Mouse (Mus musculus) splenic B cell, adult 2 months (primary cell): Measurements from ENCODE around the gene Kri1.

Experiments
- DNase-seq: peaks from one replicate; pipeline ENCODE4 v3.0.0-alpha.2; 2011; ENCODE audit warnings: low read depth, low spot score
- H3K27me3 ChIP-seq: 2 replicates; pipeline ENCODE4 v1.6.1; 2012; ENCODE audit warnings: mild to moderate bottlenecking, low read length, moderate library complexity, mixed read lengths; ENCODE audit not compliant: control insufficient read depth, poor library complexity, insufficient read depth, severe bottlenecking
- H3K36me3 ChIP-seq: 2 replicates; pipeline ENCODE4 v1.6.1; 2012; ENCODE audit warnings: mild to moderate bottlenecking, low read length, moderate library complexity, mixed read lengths; ENCODE audit not compliant: control insufficient read depth, poor library complexity, insufficient read depth, severe bottlenecking

Kri1 gene

DNA sequence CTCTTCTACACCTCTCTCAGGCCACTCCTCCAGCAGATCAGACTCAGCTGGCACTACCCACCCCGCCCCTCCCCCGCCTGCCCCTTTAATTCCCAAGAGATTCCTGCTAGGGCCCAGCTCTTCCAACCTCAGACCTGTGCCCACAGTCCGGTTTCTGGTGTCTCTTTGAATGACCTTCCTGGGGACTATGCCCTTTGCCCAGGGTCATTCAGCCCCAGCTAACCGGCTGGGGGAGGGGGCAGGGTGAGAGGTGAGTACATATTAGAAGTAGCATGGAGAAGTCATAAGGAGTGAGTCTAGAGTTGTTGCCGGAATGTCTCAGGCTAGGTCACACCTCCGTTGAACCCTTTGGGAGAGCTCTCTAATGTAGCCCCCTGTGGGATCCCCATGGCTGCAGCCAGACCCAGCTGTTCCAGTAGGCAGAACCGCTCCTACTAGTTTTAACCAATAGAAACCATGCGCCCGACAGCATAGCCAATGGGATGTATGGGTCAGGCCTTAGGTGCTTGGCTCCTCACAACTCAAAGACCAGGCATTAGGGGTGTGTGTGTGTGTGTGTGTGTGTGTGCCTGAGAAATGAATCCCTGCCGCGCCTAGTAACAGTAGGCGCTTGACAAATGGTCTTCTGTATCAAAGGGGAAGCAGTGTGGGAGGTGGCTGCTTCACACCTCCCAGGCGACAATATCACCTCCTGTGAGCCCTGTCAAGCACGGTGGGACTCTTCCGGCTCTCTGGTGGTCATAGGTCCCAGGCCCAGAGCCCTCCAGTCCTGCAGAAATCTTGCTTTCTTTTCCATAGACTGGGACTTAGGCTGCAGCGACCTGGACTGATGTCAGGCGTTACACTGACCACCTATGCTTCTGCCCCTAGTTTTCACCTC, 37.9 kb downstream of the Kri1 start:
- H3K27me3 ChIP-seq, result no peaks in the 10 kb centered on the region
- H3K36me3 ChIP-seq, result no peaks in the 10 kb centered on the region
- no peak for DNase-seq

DNA sequence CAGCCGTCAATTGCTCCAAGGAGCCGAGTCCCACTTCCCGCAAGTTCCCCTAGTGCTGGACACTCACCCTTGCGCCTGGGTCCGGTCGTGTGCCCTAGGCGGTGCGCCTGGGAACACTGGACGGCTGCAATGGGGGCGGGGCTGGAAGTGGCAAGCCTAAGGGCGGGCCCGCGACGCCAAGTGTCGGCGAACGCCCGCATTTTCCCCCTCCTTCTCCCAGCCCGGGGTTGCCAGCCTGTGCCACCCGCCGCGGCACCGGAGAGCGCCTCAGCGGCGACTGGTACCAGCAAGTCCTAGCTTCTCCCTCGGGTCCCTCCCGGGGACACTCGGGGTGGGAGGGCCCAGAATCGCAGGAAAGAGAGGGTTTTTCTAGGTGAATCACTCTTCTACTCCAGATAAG, 39.4 kb downstream of the Kri1 start, which contains the start of gene S1pr5:
Gene S1pr5 (minus strand): TSS at position 118 of the 400 bp plus-strand sequence.
- no peaks in the 10 kb centered on the region for H3K36me3 ChIP-seq
- DNase-seq, result no peak
- H3K27me3 ChIP-seq, result no peaks in the 10 kb centered on the region

DNA sequence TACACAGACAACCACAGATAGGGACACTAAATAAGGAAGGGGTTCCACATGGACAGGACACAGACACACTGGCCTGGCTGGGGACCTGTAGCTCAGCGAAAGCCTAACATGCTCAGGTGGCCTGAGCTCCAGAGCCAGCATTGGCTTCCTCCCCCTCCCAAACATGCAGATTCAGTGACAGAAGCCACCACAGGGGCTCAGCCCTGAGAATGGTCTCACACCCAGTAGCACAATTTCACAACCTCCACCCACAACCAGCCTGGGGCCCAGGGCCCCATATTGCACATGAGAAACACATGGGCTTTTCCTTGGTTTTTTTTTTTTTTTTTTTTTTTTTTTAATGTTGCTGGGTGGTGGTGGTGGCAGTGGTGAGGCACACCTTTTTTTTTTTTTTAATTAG, 41.4 kb downstream of the Kri1 start:
- no peaks in the 10 kb centered on the region for H3K36me3 ChIP-seq
- DNase-seq, result no peak
- no peaks in the 10 kb centered on the region; the same call in 1 of the 2 replicates for H3K27me3 ChIP-seq

DNA sequence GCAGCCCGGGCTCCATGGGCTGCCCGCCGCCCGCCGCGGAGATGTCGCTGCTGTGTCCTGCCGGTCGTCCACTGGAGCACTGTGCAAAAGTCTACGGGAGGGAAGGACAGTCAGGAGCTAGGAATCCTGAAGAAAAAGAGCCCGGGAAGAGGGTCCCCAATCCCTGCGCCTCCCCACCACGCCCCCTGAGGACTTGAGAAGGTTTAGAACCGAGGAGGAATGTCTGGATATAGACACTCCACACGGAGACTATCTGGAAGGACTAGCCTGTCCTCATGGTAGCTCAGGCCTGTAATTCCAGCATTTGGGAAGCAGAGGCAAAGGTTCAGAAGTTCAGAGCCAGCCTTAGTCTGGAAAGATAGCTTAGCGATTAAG, 42.7 kb downstream of the Kri1 start:
- Histone ChIP-seq H3K36me3 (no peaks in the 10 kb centered on the region), H3K27me3 (no peaks in the 10 kb centered on the region; the same call in 1 of the 2 replicates)
- no peak for DNase-seq

DNA sequence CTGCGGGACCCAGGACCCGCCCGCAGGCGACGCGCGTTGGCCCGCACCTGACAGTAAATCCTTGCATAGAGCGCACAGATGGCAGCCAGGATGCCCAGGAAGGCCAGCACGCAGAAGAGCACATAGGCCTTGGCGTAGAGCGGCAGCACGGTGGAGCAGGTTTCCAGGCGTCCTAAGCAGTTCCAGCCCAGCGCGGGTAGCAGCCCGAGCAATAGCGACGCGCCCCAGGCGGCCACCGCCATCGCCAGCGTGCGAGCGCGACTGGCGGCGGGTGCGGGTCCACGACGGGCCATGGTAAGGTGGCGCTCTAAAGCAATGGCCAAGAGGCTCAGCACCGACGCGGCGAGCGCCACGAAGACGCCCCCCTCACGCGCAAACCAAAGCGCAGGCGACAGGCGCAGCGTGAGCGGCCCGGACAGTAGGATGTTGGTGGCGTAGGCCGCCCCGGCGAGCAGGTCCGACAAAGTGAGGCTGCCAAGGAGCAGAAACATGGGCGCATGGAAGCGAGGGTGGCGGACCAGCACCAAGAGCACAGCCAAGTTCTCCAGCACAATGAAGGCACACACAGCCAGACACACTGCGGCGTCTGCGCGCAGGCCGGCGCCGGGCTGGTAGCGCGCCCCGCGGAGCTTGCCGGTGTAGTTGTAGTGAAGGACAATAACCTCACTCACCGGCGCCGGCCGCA, 43.2 kb downstream of the Kri1 start:
- peak; percentile 50 for DNase-seq
- Histone ChIP-seq H3K36me3 (no peaks in the 10 kb centered on the region), H3K27me3 (no peaks in the 10 kb centered on the region; the same call in 1 of the 2 replicates)

GRCm38 (mm10) chr9:21243826-21244427, 43.8 kb downstream of the Kri1 start:
- Histone ChIP-seq H3K27me3 (no peaks in the 10 kb centered on the region; the same call in 1 of the 2 replicates), H3K36me3 (no peaks in the 10 kb centered on the region)
- DNase-seq, result no peak

DNA sequence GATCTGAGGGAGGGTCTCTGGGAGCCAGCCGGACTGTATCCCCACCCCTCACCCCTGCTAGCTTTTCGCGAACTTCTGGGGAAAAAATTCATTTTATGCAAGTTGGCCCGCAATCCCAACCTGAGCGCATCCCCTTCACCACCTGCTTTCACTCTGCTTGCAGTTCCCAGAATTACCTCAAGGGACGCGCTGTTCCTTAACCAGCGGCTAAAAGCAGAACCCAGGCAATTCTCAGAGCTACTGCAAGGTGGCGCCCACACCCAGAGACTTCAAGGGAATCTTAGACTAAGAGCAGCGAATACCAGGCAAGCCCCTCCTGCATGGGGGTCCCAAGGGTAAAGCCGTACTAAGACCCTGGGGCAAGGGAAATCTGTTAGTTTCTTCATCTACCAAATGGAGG, 46.4 kb downstream of the Kri1 start:
- Histone ChIP-seq H3K36me3 (no peaks in the 10 kb centered on the region), H3K27me3 (no peaks in the 10 kb centered on the region; the same call in 1 of the 2 replicates)
- DNase-seq, result peak; percentile 95

DNA sequence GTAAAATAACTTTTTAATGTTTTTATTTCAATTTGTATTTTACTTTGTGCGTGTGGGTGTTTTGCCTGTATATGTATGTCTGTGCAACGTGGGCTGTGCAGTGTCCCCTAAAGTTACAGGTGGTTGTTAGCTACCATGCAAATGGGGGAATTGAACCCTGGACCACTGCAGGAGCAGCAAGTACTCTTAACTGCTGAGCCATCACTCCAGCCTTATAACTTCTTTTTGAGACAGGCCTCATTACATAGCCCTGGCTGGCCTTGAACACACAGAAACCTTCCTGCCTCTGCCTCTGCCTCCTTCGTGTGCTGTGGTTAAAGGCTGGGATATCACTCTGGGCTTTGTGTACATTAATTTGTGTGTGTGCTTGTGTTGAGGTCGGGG, 48.3 kb downstream of the Kri1 start:
- no peaks in the 10 kb centered on the region; the same call in 1 of the 2 replicates for H3K27me3 ChIP-seq

GRCm38 (mm10) chr9:21238733-21239464, 48.9 kb downstream of the Kri1 start, which contains the start of gene Keap1:
Keap1 (minus strand) TSS chr9:21239361.
- Histone ChIP-seq H3K27me3 (no peaks in the 10 kb centered on the region; the same call in 1 of the 2 replicates), H3K36me3 (peaks cover 3% of the 10 kb centered on the region; the same call in 1 of the 2 replicates)
- peak; percentile 73 for DNase-seq

More for the DNA sequence above, 48.3 kb downstream of the Kri1 start:
- peak; percentile 44 for DNase-seq
- H3K36me3 ChIP-seq, result no peaks in the 10 kb centered on the region

DNA sequence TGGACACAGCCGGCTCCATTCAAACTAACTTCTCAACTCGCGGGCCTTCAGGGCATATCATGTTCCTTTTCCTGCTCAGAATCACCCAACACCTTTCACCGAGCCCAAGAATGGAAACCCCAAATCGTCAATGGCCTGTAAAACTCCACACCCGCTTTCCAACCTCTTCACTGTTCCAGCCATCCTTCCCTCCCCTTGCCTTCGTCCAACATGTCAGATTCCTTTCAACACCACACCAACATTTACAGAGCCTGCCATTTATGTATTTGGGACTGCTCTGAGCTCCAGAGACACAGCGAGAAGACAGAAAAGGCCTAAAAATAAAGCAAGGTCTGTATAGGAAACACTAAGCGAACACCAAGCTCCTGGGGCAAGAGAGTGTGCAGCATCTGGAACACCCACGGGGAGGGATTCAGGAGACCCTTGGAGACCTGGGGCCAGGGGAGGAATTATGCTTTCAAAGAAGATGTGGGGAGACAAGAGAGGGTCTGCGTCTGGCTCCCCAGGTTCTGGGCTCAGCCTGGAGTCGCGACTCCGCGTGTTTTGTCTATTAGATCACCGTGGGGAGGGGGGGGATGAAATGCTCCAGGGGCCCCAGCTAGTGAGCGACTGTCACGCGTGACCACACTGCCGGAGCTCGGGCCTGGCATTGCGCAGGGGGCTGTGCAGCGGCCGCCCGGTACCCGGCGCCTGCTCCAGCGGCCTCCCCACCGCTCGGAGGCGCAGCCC, 49.6 kb downstream of the Kri1 start:
- DNase-seq, result no peak
- H3K36me3 ChIP-seq, result peaks cover 7% of the 10 kb centered on the region
- no peaks in the 10 kb centered on the region; the same call in 1 of the 2 replicates for H3K27me3 ChIP-seq

GRCm38 (mm10) chr9:21237368-21238003, 50.3 kb downstream of the Kri1 start:
- peak; percentile 72 for DNase-seq
- H3K36me3 ChIP-seq, result peaks cover 9% of the 10 kb centered on the region
- no peaks in the 10 kb centered on the region; the same call in 1 of the 2 replicates for H3K27me3 ChIP-seq

GRCm38 (mm10) chr9:21236991-21237367, 50.8 kb downstream of the Kri1 start:
- H3K36me3 ChIP-seq, result peaks cover 10% of the 10 kb centered on the region
- DNase-seq, result peak; percentile 44

DNA sequence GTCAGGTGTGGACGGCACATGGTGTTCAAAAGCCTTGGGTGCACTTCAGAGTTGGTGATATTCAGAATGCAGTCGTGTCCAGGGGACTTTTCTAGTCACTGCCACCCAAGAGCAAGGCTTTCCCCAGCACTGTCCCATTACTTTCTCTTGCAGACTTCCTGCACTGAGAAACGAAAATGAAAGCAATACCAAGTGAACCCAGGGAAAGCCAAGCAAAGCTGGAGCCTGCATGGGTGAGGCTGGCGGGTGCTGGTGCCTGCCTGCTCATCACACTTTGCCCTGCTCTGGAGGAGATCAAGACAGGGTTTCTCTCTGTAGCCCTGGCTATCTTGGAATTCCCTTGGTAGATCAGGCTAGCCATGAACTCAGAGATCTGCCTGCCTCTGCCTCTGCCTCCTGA, 52.4 kb downstream of the Kri1 start:
- Histone ChIP-seq H3K27me3 (no peaks in the 10 kb centered on the region), H3K36me3 (peaks cover 12% of the 10 kb centered on the region)
- peak; percentile 41 for DNase-seq

More at GRCm38 (mm10) chr9:21236991-21237367, 50.8 kb downstream of the Kri1 start:
- no peaks in the 10 kb centered on the region; the same call in 1 of the 2 replicates for H3K27me3 ChIP-seq
